ENCODE assay signal across 8 mouse cellular contexts in the genomic region with DNA sequence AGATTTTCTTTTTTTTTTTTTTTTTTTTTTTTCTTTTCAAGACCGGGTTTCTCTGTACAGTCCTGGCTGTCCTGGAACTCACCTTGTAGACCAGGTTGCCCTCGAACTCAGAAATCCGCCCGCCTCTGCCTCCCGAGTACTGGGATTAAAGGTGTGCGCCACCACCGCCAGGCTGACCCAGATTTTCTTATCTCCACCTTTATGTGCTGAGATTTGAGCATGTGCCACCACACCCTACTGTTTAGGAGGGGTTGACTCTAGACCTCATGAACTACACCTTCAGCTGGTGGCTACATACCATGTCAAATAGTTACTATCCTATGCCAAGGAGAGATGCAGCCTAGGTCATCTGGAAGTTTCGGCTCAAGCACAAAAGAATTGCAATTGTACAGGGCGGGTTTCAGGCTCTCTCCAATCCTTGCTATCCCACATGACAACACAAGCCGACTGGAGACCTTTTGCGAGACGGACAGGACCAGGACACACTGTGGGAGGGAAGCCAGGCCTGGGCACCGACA. TPM values are rescaled to one million over a fixed set of nuclear protein-coding genes. Genes with fewer than 3 reads are reported as not detected.
DNase-seq lines count a peak whose midpoint lies in the region; ATAC-seq and TF ChIP-seq lines count a peak whose summit lies in the region.

No protein-coding gene starts in this region.

- H3K27ac ChIP-seq in lung, postnatal 0 days (ENCODE audit: low read length) = peak overlapping the region; percentile 90
- H3K27ac ChIP-seq in intestine, embryonic 16.5 days (ENCODE audit: low read length) = peak overlapping the region; percentile 93
- peak overlapping the region; percentile 76; the same call in 1 of the 2 replicates for H3K27ac ChIP-seq in neural tube, embryonic 14.5 days (ENCODE audit: low read depth, low read length)

- peak overlapping the region; percentile 60 for H3K9ac ChIP-seq in lung, postnatal 0 days (replicated peaks; ENCODE audit: low read depth)
- H3K9ac ChIP-seq in intestine, embryonic 16.5 days (ENCODE audit: low read depth, low read length) = peak overlapping the region; percentile 81
- H3K9ac ChIP-seq in neural tube, embryonic 14.5 days (replicated peaks; ENCODE audit: low read depth, low read length) = peak overlapping the region; percentile 56

- peak overlapping the region; percentile 64 for H3K4me3 ChIP-seq in lung, postnatal 0 days (ENCODE audit: low read depth, low read length)
- H3K4me3 ChIP-seq in intestine, embryonic 16.5 days (ENCODE audit: low read length) = peak overlapping the region; percentile 75
- peak overlapping the region; percentile 51 for H3K4me3 ChIP-seq in neural tube, embryonic 14.5 days (ENCODE audit: low read depth, low read length)

- peaks cover 5% of the 10 kb centered on the region; the same call in 1 of the 2 replicates for H3K4me1 ChIP-seq in lung, postnatal 0 days (ENCODE audit: insufficient read depth, low read depth, low read length)
- H3K4me1 ChIP-seq in intestine, embryonic 16.5 days (ENCODE audit: control insufficient read depth, insufficient read depth, low read length) = peaks cover 19% of the 10 kb centered on the region
- peaks cover 8% of the 10 kb centered on the region; the same call in 1 of the 2 replicates for H3K4me1 ChIP-seq in neural tube, embryonic 14.5 days (ENCODE audit: control insufficient read depth, insufficient read depth, low read length)

- H3K27me3 ChIP-seq in lung, postnatal 0 days (replicated peaks; ENCODE audit: insufficient read depth, low read length) = no peaks in the 10 kb centered on the region
- H3K27me3 ChIP-seq in intestine, embryonic 16.5 days (replicated peaks; ENCODE audit: control insufficient read depth, insufficient read depth, low read length) = no peaks in the 10 kb centered on the region
- no peaks in the 10 kb centered on the region for H3K27me3 ChIP-seq in neural tube, embryonic 14.5 days (ENCODE audit: control insufficient read depth, insufficient read depth, low read length)

- no peaks in the 10 kb centered on the region for H3K9me3 ChIP-seq in lung, postnatal 0 days (ENCODE audit: low read length)
- no peaks in the 10 kb centered on the region for H3K9me3 ChIP-seq in intestine, embryonic 16.5 days (ENCODE audit: control insufficient read depth, low read length)
- no peaks in the 10 kb centered on the region for H3K9me3 ChIP-seq in neural tube, embryonic 14.5 days (ENCODE audit: control insufficient read depth, low read length)

- TF ChIP-seq CTCF in lung, postnatal 0 days (IDR thresholded peaks at IDR 0.05) = no peak

- 37% methylated on average over 13 of the region's 13 CpGs for WGBS in lung, postnatal 0 days
- WGBS in intestine, embryonic 16.5 days = 35% methylated on average over 13 of the region's 13 CpGs
- 44% methylated on average over 13 of the region's 13 CpGs for WGBS in neural tube, embryonic 14.5 days

- TF ChIP-seq EP300 in lung, postnatal 0 days (IDR thresholded peaks at IDR 0.05) = no peak

- ATAC-seq in CD4-positive, CD25-positive, alpha-beta regulatory T cell, adult 4 months = no peak
- ATAC-seq in lung, postnatal 0 days = no peak
- ATAC-seq in intestine, embryonic 16.5 days = no peak
- ATAC-seq in neural tube, embryonic 14.5 days (ENCODE audit: low read depth) = peak; percentile 22; the same call in 1 of the 2 replicates

- DNase-seq in CD4-positive, CD25-positive, alpha-beta regulatory T cell, adult 2 months (ENCODE audit: low read depth, low spot score) = peak; percentile 18
- no peak for DNase-seq in lung, postnatal 0 days (ENCODE audit: low spot score)
- no peak for DNase-seq in lung, postnatal 14 days
- DNase-seq in right cerebral cortex, postnatal 10 days (ENCODE audit: low spot score in 2 of 2) = no peak
- DNase-seq in T-cell, adult 2 months (ENCODE audit: low spot score) = no peak

- peak overlapping the region; percentile 87 for H3K4me2 ChIP-seq in lung, postnatal 0 days (replicated peaks; ENCODE audit: low read depth, low read length)
- H3K4me2 ChIP-seq in intestine, embryonic 16.5 days (ENCODE audit: low read depth, low read length) = peak overlapping the region; percentile 81
- peak overlapping the region; percentile 93 for H3K4me2 ChIP-seq in neural tube, embryonic 14.5 days (ENCODE audit: low read depth, low read length)

- H3K36me3 ChIP-seq in lung, postnatal 0 days (ENCODE audit: insufficient read depth, low read length) = no peaks in the 10 kb centered on the region
- peaks cover 8% of the 10 kb centered on the region for H3K36me3 ChIP-seq in intestine, embryonic 16.5 days (ENCODE audit: control insufficient read depth, insufficient read depth, low read length)
- H3K36me3 ChIP-seq in neural tube, embryonic 14.5 days (ENCODE audit: control insufficient read depth, insufficient read depth, low read length) = peaks cover 23% of the 10 kb centered on the region

RNA-seq across cellular contexts. Expression of a gene that starts 1.3 kb away (rescaled TPM):
- polyA plus RNA-seq in CD4-positive, CD25-positive, alpha-beta regulatory T cell, adult 4 months (2017; shearing (Covaris generic)) = 100 to 1,000 TPM; 116 to 398 TPM
- 246 and 280 TPM in 2 replicates for polyA plus RNA-seq in lung, postnatal 0 days (2015; fragmentation: Nextera tagmentation; extraction: Ambion mirVana)
- 300 and 311 TPM in 2 replicates for polyA plus RNA-seq in intestine, embryonic 16.5 days (2015; fragmentation: Nextera tagmentation; extraction: Ambion mirVana)
- 74.2 and 85.2 TPM in 2 replicates for polyA plus RNA-seq in neural tube, embryonic 14.5 days (2014; fragmentation: Nextera tagmentation; extraction: Ambion mirVana)

RNA-seq across cellular contexts. Expression of a gene that starts 13.3 kb away (rescaled TPM):
- polyA plus RNA-seq in CD4-positive, CD25-positive, alpha-beta regulatory T cell, adult 4 months (2017; shearing (Covaris generic)) = 100 to 1,000 TPM in 1 of 2 experiments, 10 to 100 TPM in 1; 26.7 to 265 TPM
- polyA plus RNA-seq in lung, postnatal 0 days (2015; fragmentation: Nextera tagmentation; extraction: Ambion mirVana) = 91.0 and 120 TPM in 2 replicates
- polyA plus RNA-seq in intestine, embryonic 16.5 days (2015; fragmentation: Nextera tagmentation; extraction: Ambion mirVana) = 415 and 469 TPM in 2 replicates
- 295 and 298 TPM in 2 replicates for polyA plus RNA-seq in neural tube, embryonic 14.5 days (2014; fragmentation: Nextera tagmentation; extraction: Ambion mirVana)

RNA-seq across cellular contexts. Expression of a gene that starts 13.5 kb away (rescaled TPM):
- polyA plus RNA-seq in CD4-positive, CD25-positive, alpha-beta regulatory T cell, adult 4 months (2017; shearing (Covaris generic)) = 100 to 1,000 TPM; 119 to 260 TPM
- polyA plus RNA-seq in lung, postnatal 0 days (2015; fragmentation: Nextera tagmentation; extraction: Ambion mirVana) = 35.2 and 42.4 TPM in 2 replicates
- polyA plus RNA-seq in intestine, embryonic 16.5 days (2015; fragmentation: Nextera tagmentation; extraction: Ambion mirVana) = 156 and 157 TPM in 2 replicates
- polyA plus RNA-seq in neural tube, embryonic 14.5 days (2014; fragmentation: Nextera tagmentation; extraction: Ambion mirVana) = 335 and 444 TPM in 2 replicates

RNA-seq across cellular contexts. Expression of a gene that starts 41.1 kb away (rescaled TPM):
- 10 to 100 TPM; 14.9 to 20.3 TPM for polyA plus RNA-seq in CD4-positive, CD25-positive, alpha-beta regulatory T cell, adult 4 months (2017; shearing (Covaris generic))
- polyA plus RNA-seq in lung, postnatal 0 days (2015; fragmentation: Nextera tagmentation; extraction: Ambion mirVana) = 77.9 and 87.4 TPM in 2 replicates
- 17.8 and 23.4 TPM in 2 replicates for polyA plus RNA-seq in intestine, embryonic 16.5 days (2015; fragmentation: Nextera tagmentation; extraction: Ambion mirVana)
- 126 and 129 TPM in 2 replicates for polyA plus RNA-seq in neural tube, embryonic 14.5 days (2014; fragmentation: Nextera tagmentation; extraction: Ambion mirVana)
